Mouse (Mus musculus): ENCODE measurements around the gene Hes2.

The Hes2 gene

DNA sequence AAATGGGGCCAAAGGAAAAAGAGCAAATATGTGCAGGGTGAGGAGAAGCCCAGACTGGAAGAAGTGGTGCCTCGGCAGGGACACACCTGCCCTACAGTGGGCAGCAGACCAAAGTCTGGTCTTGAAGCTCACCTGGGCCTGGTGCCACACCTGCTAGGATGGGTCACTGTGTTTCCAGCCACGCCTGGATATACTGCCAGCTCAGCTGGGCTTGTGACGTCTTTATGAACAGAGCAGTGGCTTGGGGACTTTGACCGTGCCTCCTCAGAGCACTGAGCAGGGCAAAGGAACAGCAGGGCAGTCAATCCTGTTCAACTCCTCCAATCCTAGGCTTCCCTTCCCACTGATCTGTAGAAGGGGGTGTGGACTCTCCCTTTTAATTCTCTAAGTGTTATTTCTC lies 2.1 kb downstream of the Hes2 start:
- no peak for DNase-seq (ENCODE audit: low spot score)

DNA sequence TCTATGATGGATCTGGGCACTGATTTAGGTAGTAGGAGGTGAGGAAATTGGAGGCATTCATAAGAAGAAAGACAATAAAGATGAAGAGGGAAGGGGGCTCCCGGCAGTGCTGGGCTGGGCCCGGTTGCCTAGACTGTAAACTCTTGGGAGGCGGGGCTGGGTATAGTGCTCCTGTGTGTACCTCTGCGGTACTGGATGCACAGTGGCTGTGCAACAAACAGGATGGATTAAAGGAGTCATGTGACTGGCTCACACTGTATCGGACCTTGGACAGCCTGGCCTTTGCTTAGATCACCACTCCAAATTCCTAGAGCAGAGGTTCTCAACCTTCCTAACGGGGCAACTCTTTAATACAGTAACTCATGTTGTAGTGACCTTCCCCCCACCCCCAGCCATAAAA lies 2.9 kb downstream of the Hes2 start:
- DNase-seq (ENCODE audit: low spot score), result no peak

DNA sequence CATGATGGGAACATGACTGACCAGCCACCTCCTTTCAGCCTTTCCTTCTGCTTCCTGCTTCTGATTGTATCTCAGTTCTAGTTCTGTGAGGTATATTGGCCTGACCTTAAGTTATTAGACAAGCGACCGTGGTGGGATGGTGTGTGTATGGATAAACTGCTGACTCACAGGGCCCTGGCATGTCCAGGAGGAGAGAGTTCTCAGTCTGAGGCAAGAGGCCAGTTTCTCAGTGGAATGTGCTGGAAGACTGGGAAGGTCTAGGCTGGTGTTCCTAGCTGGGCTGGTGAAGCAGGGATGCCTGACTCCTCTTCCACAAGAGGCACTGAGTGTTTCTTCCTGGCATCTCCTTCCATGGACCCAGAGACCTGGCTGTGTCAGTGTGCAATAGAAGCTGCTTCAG lies 4.1 kb downstream of the Hes2 start:
- DNase-seq (ENCODE audit: low spot score), result no peak

DNA sequence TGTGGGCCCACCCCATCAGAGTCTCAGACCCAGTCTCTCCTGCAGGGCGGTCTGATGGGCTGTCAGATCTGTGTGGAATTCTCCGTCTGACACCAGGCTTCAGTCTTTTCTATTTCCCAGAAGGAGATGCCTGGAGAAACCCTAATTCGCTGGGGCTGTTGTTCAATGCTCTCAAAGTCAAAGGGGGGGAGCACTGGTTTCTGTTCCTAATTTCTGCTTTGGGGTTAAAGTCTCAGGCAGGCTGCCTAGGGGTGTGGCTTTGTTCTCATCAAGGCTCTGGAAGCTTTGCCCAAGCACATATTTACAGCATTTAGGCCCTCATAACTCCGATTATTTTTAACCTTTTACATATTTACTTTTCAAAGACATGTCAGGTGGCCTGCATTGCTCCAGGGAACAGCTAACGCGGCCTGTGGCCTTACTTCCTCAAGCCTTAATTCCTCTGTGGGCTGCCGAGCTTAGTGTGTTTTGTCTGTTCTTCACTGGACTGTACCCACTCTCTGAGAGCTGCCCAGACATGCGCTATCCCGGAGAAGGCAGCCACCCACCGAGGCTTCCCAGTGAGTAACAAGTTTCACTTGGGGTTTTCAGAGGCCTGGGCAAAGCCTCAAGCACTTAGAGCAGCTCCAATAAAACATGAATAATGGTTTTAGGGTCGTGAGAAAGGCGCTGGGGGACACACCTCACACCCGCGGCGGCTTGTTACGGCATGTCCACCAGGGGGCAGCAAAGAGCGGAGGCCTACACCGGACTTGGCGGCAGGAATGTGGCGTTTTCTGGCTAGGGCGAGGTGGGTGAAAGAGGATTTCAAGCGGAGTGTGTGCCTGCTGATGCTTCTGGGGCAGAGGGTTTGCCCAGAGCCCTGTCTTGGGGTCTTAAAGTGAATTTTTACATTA lies 6.6 kb downstream of the Hes2 start:
- peak; percentile 69 for DNase-seq (ENCODE audit: low spot score)

DNA sequence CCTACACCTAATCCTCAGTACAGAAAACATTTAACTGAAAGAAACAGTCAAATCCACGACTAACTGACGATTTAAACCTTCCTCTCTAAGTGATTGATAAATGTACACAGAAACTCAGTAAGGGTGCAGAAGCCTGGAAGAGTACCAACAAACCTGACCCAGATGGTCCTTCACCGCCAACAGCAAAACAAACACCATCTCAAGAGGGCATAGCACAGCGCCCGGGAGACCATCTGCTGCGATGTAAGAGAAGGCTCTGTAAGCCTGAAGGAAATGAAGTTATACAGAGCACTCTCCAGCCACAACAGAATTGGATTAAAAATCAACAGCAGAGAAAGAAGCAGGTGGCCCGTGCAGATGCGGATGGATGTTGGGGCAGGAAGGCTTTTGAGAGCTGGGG lies 9.4 kb downstream of the Hes2 start:
- peak; percentile 73 for DNase-seq (ENCODE audit: low spot score)

DNA sequence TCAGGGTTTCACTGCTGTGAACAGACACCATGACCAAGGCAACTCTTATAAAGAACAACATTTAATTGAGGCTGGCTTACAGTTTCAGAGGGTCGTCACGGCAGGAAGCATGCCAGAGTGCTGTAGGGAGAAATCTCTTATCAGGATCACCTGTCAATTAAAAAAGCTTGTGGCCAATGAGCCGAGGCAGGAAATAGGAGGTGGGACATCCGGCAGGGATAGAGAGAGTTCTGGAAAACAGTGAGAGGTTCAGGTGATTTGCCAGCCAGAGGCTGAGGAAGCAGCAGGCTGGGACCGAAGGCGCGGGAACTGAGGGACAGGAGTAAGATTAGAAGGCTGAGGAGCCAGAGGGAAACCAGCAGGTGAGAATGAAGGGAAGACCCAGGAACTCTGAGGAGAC lies 10.4 kb downstream of the Hes2 start:
- DNase-seq (ENCODE audit: low spot score), result no peak

DNA sequence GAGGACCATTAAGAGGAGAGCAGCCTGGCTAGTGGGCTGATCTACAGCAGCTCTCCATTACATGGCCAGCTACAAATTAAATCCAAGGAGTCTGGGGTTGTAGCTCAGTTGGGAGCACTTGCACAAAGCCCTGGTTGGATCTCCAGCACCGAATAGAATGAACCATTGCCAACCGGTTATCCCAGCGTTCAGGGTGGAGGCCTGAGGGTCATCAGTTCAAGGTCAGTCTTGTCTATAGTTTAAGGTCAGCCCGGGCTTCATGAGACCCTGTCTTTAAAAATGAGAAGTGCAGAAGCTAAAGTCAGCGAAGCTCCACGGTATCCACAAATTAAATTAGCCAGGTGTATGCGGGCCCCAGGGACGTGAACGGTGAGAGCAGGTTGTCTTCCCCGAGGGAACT lies 11.6 kb downstream of the Hes2 start:
- DNase-seq (ENCODE audit: low spot score), result no peak

DNA sequence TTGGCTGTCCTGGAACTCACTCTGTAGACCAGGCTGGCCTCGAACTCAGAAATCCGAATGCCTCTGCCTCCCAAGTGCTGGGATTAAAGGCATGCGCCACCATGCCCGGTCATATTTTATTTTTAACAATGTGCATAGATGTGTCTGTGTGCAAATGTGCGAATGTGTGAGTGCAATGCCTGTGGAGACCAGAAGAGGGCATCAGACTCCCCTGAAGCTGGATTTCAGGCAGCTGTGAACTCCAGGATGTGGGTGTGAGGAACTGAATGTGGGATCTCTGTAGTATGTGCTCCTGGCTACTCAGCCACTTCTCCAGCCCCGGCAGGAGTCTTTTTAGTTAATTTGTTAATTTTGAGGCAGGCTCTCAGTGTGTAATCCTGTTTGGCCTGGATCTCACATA lies 12.9 kb downstream of the Hes2 start:
- DNase-seq (ENCODE audit: low spot score), result no peak

DNA sequence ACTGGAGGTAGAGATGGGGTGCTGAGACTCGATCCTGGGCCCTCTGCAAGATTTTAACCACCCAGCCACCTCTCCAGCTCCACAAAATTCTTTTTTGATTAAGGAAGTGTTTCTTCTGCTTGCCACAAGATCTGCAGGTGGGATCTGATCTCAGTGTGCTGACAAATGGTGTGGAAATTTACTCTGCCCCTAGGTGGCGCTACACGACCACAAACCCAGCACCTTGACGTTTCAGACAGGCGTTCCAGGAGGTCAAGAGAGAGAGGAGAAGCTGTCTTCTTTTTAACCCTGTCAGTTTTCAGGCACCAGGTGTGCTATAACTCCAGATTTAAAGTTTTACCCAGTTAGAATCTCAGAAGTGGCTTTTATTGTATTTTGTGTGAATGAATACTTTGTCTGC lies 14.4 kb downstream of the Hes2 start:
- DNase-seq (ENCODE audit: low spot score), result peak; percentile 82

DNA sequence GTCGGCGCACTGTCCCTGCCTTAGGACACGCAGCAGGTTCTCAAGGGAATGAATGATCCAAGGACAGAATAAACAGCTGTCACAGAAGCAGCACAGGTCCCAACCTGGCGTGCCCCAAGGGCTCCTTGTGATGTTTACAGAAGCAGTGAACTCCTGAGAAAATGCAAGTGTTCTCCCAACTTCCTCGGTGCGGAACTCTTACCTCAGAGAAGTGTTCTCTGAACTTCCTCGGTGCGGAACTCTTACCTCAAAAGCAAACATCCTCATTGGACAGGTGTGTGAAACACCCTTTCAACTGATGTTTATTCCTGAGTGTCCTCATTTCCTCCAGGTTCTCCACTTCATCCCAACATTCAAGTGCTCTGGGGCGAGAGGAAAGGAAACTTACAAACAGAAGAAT lies 15.3 kb downstream of the Hes2 start:
- DNase-seq (ENCODE audit: low spot score), result peak; percentile 68

DNA sequence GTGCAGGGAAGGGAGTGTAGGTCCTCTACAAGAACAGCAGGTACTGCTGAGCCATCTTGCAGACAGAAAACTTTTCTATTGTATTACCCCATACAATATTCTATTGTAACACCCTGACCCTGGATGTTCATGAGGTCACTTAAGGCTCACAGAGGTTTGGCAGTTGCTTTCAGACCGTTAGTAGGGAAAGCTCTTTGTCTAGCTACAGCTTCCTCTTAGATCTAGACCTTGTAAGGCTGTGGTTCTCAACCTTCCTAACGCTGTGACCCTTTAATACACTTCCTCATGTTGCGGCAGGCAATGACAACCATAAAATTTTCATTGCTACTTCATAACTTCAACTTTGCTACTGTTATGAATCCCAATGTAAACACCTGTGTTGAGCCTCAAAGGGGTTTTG lies 18.0 kb downstream of the Hes2 start:
- no peak for DNase-seq (ENCODE audit: low spot score)

DNA sequence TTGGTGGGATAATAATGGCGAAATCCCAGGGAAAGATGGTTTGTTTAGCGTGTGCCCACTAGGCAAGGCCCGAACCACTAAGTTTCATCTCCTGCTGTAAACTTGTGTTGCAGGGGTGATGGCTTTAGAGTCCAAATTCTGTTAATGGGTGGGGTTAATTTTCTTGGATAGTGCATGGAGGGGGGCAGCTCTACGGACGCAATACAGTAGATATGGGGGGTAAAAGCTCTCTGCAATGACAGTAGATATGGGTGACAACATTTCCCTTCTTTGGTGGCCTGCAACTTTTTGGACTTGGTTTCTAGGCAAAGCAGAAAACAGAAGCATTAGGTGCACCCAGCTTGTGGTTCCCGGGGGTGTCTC lies 18.5 kb downstream of the Hes2 start:
- no peak for DNase-seq (ENCODE audit: low spot score)

DNA sequence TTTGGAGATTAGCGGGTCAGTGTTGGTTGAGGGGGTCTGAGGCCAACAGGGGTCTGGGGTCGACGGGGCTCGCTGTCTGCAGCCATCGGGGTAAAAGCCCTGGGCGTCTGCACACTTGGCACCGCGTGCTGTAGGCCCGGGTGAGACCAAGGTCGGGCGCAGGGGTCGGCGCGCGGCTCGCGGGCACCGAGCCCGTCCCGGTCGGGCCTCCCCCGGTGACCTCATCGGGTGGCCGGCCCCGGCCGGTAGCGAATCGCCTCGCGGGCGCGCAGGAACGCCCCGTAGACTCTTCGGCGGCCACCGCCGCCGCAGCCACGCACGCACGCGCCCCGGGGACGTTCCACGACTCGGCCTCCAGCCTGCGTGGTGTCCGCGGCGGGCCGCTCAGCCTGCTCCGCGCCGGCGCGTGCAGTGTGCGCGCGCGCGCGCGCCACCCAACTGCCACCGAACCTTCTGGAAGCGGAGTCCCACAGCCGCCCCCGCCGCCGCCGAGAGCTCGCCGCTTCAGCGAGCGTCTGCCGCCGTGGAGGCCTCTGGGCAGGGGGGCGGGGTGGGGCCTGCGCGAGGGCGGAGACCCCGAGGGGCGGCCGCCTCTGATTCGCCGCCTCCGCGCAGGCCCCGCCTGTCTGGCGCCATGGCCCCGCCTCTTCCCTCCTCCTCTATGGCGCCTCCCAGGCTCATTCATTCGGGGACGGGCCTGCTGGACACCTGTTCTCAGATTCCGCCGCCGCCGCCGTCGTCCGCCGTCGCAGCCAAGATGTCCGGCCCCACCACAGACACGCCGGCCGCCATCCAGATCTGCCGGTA lies 19.1 kb downstream of the Hes2 start, which contains the start of gene Acot7:
Gene Acot7, plus strand, starts transcription at position 598 of the 807 bp plus-strand sequence.
- peak; percentile 91 for DNase-seq (ENCODE audit: low spot score)

DNA sequence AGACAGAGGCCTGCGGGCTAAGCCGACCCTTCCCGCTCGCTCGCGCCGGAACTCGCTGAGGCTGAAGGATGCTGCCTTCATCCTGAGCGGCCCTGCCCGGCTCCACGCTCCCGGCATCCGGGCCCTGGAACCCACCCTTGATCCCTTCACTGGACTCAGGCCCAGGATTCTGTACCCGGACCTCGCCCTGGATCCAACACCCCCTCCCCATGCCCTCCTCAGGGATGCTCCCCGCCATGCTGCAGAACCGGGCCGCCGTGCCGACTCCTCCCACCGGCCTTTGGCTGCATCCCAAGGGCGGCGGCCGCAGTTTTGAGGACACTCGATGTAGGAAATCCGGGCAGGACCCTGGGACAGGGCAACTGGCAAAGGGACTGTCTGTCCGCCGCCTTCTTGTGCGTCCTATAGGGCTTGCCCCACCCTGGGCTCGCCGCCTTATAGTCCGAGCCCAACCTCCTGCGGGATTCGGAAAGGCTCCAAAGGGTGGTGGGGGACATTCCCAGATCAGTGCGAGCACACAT lies 19.7 kb downstream of the Hes2 start:
- no peak for DNase-seq (ENCODE audit: low spot score)

DNA sequence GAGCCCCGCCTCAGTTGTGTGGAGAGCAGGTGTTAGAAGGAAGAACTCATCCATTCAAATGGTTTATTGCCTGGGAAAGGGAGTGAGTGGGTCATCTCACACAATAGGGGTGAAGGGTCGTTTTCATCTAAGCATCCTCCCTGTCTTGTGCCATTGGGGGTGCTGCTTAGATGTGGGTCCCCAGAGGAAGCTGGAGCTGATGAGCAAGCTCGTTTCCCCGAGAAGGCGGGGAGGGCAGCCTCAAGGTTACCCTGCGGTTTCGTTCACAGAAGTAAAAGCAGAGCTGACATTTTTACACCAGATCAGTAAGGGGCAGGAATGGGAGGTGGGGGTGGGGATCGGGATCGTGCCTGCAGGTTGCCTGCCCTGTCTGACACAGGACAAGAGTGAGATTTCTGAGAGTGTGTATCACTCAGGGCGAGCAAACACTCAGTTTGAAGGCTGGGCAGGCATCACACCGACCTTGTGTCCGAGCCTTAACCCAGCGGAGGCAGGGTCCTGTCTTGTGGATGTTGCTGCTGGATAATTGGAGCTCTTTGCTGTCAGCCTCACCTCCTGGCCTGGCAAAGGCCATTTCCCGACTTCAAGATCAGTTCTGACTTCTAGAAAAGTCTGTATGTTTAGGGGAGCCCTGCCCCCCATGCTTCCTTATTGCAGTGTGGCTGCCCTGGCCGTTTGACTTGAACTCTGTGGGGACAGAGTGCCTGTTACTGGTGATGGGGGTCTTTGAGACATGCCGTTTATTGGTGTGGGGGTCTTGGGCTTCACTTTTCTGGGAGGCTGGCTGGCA lies 20.4 kb downstream of the Hes2 start:
- no peak for DNase-seq (ENCODE audit: low spot score)

DNA sequence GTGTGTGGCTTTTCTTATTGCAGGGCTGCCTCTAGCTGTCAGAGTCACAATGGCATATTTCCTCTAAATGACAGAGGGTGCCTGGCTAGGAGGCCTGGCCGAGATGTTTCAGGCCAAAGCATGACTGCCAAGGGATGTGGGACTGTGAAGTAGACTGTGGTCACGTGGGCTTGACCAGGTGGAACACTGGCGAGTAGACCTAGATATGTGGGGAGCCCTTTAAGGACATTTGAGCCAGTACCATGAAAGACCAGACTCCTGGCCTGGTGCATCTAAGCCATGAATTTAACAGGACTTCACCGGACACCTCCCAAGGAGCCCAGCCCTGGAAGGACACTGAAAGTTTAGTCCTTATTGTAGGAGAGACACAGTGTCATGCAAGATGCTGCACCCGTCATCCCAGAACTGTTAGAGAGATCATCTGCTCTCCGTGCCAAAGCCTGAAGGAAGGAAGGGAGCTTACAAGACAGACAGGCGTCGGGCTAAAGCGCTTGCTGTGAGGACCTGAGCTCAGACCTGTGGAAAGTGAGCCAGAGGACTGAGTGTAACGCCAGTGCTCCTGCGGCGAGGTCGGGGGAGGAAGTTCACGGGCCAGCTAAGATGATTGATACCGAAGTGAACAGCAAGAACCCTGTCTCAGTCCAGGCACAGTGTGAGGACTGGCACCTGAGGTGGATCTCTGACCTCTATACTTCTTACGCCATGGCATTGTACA lies 21.4 kb downstream of the Hes2 start:
- DNase-seq (ENCODE audit: low spot score), result no peak

DNA sequence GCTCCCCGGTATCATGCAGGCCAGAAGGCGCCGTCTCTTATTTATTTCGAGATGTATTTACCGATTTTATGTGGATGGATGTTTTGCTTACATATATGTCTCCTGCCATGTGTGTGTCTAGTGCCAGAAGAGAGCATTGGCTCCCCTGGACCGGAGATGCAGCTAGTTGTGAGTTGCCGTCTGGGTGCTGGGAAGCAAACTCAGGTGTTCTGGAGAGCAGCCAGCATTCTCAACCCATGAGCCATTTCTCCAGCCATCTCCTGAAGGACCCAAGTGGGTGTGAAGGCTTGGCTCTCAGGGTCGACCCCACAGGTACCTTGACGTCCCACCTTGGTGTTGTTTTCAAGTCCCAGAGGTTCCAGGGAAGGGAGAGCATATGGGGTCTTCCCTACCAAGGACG lies 23.5 kb downstream of the Hes2 start:
- DNase-seq (ENCODE audit: low spot score), result no peak

DNA sequence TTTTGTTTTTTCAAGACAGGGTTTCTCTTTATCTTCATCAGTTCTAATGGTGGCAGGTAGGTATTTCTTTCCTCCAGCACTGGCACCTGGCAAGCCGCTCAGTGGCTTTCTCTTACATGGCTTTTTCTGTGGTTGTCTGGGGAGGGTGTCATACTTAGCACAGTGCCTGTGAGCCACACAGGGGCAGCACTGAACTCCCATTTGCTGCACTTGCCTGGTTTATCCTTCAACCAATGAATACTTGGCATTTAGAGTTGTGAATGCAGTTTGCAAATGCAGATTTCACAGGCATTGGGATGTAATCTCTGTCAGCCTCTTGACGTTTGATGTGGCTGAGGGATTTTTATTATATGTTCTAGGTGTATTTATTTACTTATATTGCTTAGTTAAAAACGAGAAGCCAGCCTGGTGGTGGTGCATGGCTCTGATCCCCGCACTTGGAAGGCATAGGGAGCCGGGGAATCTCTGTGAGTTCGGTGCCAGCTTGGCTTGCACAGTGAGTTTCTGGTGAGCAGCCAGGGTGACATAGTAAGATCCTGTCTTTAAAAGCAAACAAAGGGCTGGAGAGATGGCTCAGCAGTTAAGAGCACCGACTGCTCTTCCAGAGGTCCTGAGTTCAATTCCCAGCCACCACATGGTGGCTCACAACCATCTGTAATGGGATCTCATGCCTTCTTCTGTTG lies 25.8 kb downstream of the Hes2 start:
- DNase-seq (ENCODE audit: low spot score), result no peak

DNA sequence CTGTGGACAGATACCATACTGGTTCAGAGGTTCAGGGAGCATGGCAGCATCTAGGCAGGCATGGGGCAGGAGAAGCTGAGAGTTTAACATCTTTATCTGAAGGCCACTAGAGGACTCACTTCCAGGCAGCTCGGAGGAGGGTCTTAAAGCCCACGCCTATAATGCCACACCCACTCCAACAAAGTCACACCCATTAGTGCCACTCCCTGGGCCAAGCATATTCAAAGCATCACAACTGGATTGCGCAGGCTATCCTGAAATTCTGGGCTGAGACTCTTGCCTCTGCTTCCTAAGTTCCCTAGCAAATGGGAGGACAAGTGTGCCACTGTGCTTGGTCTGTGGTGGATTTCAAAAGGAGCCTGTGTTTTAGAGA lies 26.5 kb downstream of the Hes2 start:
- no peak for DNase-seq (ENCODE audit: low spot score)

DNA sequence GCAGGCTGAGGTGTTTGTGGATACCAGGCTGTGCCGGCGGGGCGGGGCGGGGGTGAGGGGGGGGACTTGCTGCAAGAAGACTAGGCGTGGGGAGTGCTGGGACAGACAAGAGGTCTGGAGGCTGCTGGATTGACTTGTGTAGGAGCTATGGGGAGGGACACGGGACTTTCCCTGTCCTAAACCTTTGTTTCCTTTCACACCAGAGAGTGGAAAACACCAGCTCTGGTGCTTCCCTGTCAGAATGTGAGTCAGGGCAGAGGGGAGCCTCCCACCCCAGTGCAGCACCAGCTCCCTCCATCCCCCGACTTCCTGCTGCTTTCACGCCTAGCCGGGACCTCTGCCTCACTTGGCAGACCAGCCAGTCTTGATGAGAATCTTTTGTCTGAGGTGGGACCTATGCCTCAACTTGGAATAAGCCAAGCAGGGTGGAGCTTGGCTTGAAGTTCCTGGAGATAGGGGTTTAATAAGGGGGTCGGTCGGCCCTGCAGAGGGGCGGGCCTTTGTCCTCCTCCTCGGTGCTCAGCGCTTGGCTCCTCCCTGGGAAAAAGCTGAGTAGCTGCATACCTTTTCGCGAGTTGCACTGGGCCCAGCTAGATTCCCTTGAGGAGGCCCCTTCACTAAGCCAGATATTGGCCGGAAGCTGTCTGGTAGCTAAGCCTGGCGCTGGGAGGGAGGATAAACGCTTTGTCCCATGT lies 27.0 kb downstream of the Hes2 start:
- DNase-seq (ENCODE audit: low spot score), result no peak
